Mouse (Mus musculus): ENCODE measurements at regions not wholly inside any gene's neighbourhood (a gene's known extent, or its start where the extent isn't known, plus 50 kb on each side); places are given as distances from the start of the nearest gene placed in this dataset.

GRCm38 (mm10) chr13:80798863-80799817 is 84.0 kb upstream of the Arrdc3 start:
- DNase-seq = no peak

- peak; percentile 50 for DNase-seq
Measured at GRCm38 (mm10) chr13:80806172-80806571, 77.0 kb upstream of the Arrdc3 start.

GRCm38 (mm10) chr13:80827037-80827471 is 56.1 kb upstream of the Arrdc3 start:
- no peak for DNase-seq
